In genomic region chr11:114446617-114447460, GRCm38 (mm10) we compare ENCODE assay signal across 8 mouse cellular contexts.
DNase-seq lines count a peak whose midpoint lies in the region; ATAC-seq and TF ChIP-seq lines count a peak whose summit lies in the region.

No protein-coding gene starts in this region.

- peak; percentile 71 for ATAC-seq in forebrain, embryonic 12.5 days (ENCODE audit: low FRiP score)
- peak; percentile 65; the same call in 1 of the 2 replicates for ATAC-seq in hindbrain, embryonic 15.5 days (ENCODE audit: low FRiP score, low read depth)
- peak; percentile 80 for ATAC-seq in liver, postnatal 0 days
- peak; percentile 74 for ATAC-seq in neural tube, embryonic 13.5 days (ENCODE audit: low read depth)
- no peak for ATAC-seq in activated CD4-positive, CD25-positive, alpha-beta regulatory T cell, adult 4 months

- H3K4me1 ChIP-seq in forebrain, embryonic 12.5 days = peaks cover 45% of the 10 kb centered on the region
- H3K4me1 ChIP-seq in hindbrain, embryonic 15.5 days (replicated peaks) = peaks cover 51% of the 10 kb centered on the region
- peaks cover 22% of the 10 kb centered on the region for H3K4me1 ChIP-seq in liver, postnatal 0 days (ENCODE audit: insufficient read depth)
- H3K4me1 ChIP-seq in neural tube, embryonic 13.5 days (replicated peaks) = peaks cover 57% of the 10 kb centered on the region

- peak overlapping the region; percentile 53 for H3K4me2 ChIP-seq in forebrain, embryonic 12.5 days
- peak overlapping the region; percentile 52 for H3K4me2 ChIP-seq in hindbrain, embryonic 15.5 days
- H3K4me2 ChIP-seq in liver, postnatal 0 days (ENCODE audit: low read depth, low read length) = peak overlapping the region; percentile 76
- peak overlapping the region; percentile 50 for H3K4me2 ChIP-seq in neural tube, embryonic 13.5 days

- peak overlapping the region; percentile 42; the same call in 1 of the 2 replicates for H3K9ac ChIP-seq in forebrain, embryonic 12.5 days
- no peak overlapping the region for H3K9ac ChIP-seq in hindbrain, embryonic 15.5 days
- H3K9ac ChIP-seq in liver, postnatal 0 days (replicated peaks) = 0 out of 2 replicates have a peak overlapping the region, but pooled peaks have one; percentile 50
- peak overlapping the region; percentile 9 for H3K9ac ChIP-seq in neural tube, embryonic 13.5 days

- intact Hi-C loops in left cerebral cortex, postnatal 4 days (cut with DNase I) = no loop called here
- intact Hi-C loops in left cerebral cortex, postnatal 36 days (cut with DNase I) = no loop called here

- 9% methylated on average over 23 of the region's 23 CpGs for WGBS in forebrain, embryonic 12.5 days
- 6% methylated on average over 21 of the region's 23 CpGs for WGBS in hindbrain, embryonic 15.5 days
- whole genome bisulfite sequencing in liver, postnatal 0 days (ENCODE audit: insufficient replicate concordance) = 8% methylated on average over 23 of the region's 23 CpGs
- 3% methylated on average over 23 of the region's 23 CpGs for WGBS in neural tube, embryonic 13.5 days

- H3K9me3 ChIP-seq in forebrain, embryonic 12.5 days = no peaks in the 10 kb centered on the region
- H3K9me3 ChIP-seq in hindbrain, embryonic 15.5 days = no peaks in the 10 kb centered on the region
- H3K9me3 ChIP-seq in liver, postnatal 0 days (ENCODE audit: low read length) = no peaks in the 10 kb centered on the region
- H3K9me3 ChIP-seq in neural tube, embryonic 13.5 days = no peaks in the 10 kb centered on the region

- TF ChIP-seq CTCF in liver, postnatal 0 days (IDR thresholded peaks at IDR 0.05; ENCODE audit: low read depth) = no peak

- no peaks in the 10 kb centered on the region for H3K36me3 ChIP-seq in forebrain, embryonic 12.5 days (replicated peaks)
- no peaks in the 10 kb centered on the region for H3K36me3 ChIP-seq in hindbrain, embryonic 15.5 days
- no peaks in the 10 kb centered on the region for H3K36me3 ChIP-seq in liver, postnatal 0 days (replicated peaks; ENCODE audit: insufficient read depth, low read length)
- no peaks in the 10 kb centered on the region for H3K36me3 ChIP-seq in neural tube, embryonic 13.5 days

- H3K4me3 ChIP-seq in forebrain, embryonic 12.5 days (replicated peaks) = peak overlapping the region; percentile 23
- H3K4me3 ChIP-seq in hindbrain, embryonic 15.5 days = no peak overlapping the region
- H3K4me3 ChIP-seq in liver, postnatal 0 days (ENCODE audit: low read depth, low read length) = peak overlapping the region; percentile 45
- H3K4me3 ChIP-seq in neural tube, embryonic 13.5 days = peak overlapping the region; percentile 9; the same call in 1 of the 2 replicates

- peak; percentile 33 for DNase-seq in left cerebral cortex, postnatal 4 days
- DNase-seq in left cerebral cortex, postnatal 36 days (ENCODE audit: low spot score in 2 of 2) = no peak
- DNase-seq in liver, postnatal 0 days = peak; percentile 66
- DNase-seq in thymus, postnatal 36 days = peak; percentile 27 to 36

- H3K27ac ChIP-seq in forebrain, embryonic 12.5 days = peak overlapping the region; percentile 70
- H3K27ac ChIP-seq in hindbrain, embryonic 15.5 days (replicated peaks) = 0 out of 2 replicates have a peak overlapping the region, but pooled peaks have one; percentile 54
- peak overlapping the region; percentile 64; the same call in 1 of the 2 replicates for H3K27ac ChIP-seq in liver, postnatal 0 days (ENCODE audit: low read depth)
- H3K27ac ChIP-seq in neural tube, embryonic 13.5 days (replicated peaks) = peak overlapping the region; percentile 84

- H3K27me3 ChIP-seq in forebrain, embryonic 12.5 days = peaks cover 8% of the 10 kb centered on the region; the same call in 1 of the 2 replicates
- H3K27me3 ChIP-seq in hindbrain, embryonic 15.5 days = 0 out of 2 replicates have a peak, but pooled peaks cover 3% of the 10 kb centered on the region
- H3K27me3 ChIP-seq in liver, postnatal 0 days (ENCODE audit: insufficient read depth, low read length) = no peaks in the 10 kb centered on the region; the same call in 1 of the 2 replicates
- peaks cover 9% of the 10 kb centered on the region; the same call in 1 of the 2 replicates for H3K27me3 ChIP-seq in neural tube, embryonic 13.5 days

- peak; percentile 37; the same call in 1 of the 2 replicates for TF ChIP-seq EP300 in liver, postnatal 0 days (IDR thresholded peaks at IDR 0.05; ENCODE audit: low read depth)

Comparison
In these comparisons a context has a peak if more than half of its experiments do, and no peak if none do; other contexts are left out.
1. DNase-seq: peak in left cerebral cortex, postnatal 4 days (single experiment), liver, postnatal 0 days (single experiment) and thymus, postnatal 36 days (2 of 2); none in left cerebral cortex, postnatal 36 days (0 of 2).
2. Peak in every context shown above with its lines, with median percentiles within 50 percentile points of each other: H3K27ac ChIP-seq and H3K4me2 ChIP-seq.